Mouse (Mus musculus) thymus, adult 2 months (tissue): ENCODE data around the gene Lrrfip1.

Experiments used
- CTCF ChIP-seq: fragments of 200-500 bp; IDR thresholded peaks from 2 replicates; pipeline ENCODE4 v1.5.1; 2012; ENCODE audit warnings: mild to moderate bottlenecking, control low read depth, low read length, moderate library complexity, borderline replicate concordance; ENCODE audit not compliant: control insufficient read depth, poor library complexity, insufficient read depth; ENCODE audit errors: extremely low read depth
- POLR2A ChIP-seq: fragments of 200-500 bp; IDR thresholded peaks from 2 replicates; pipeline ENCODE4 v1.6.1; 2012; ENCODE audit warnings: mild to moderate bottlenecking, low read length, control low read depth, moderate library complexity; ENCODE audit not compliant: control insufficient read depth, poor library complexity, insufficient read depth; ENCODE audit errors: extremely low read depth

GRCm38 (mm10) chr1:90953688-90954087 lies 44.8 kb upstream of the Lrrfip1 start:
- TF ChIP-seq CTCF (no peak), POLR2A (no peak)
